Mouse (Mus musculus) midbrain, embryonic 13.5 days (tissue): ENCODE results near the gene Palld. TPM values are rescaled to one million over a fixed set of nuclear protein-coding genes. Genes with fewer than 3 reads are reported as not detected.

Experiments
- ATAC-seq: fragments of 200-750 bp; cut with Nextera tagmentation; 2 replicates; pipeline ENCODE4 v1.8.0; 2017; ENCODE audit warnings: mild to moderate bottlenecking, moderate TSS enrichment, moderate library complexity
- H3K27ac ChIP-seq: fragments of 300-500 bp; sonication (generic); 2 replicates; pipeline ENCODE4 v1.5.1; 2015; ENCODE audit warnings: inconsistent platforms, mild to moderate bottlenecking, moderate library complexity
- H3K27me3 ChIP-seq: fragments of 300-500 bp; sonication (generic); 2 replicates; pipeline ENCODE4 v1.6.1; 2015; ENCODE audit warnings: mild to moderate bottlenecking, inconsistent platforms
- H3K36me3 ChIP-seq: fragments of 300-500 bp; sonication (generic); 2 replicates; pipeline ENCODE4 v1.6.1; 2015; ENCODE audit warnings: mild to moderate bottlenecking, inconsistent platforms
- H3K4me1 ChIP-seq: fragments of 300-500 bp; sonication (generic); replicated peaks from 2 replicates; pipeline ENCODE4 v1.6.1; 2015; ENCODE audit warnings: inconsistent platforms
- H3K4me2 ChIP-seq: fragments of 300-500 bp; sonication (generic); replicated peaks from 2 replicates; pipeline ENCODE4 v1.6.1; 2015; ENCODE audit warnings: moderate library complexity, mild to moderate bottlenecking, inconsistent platforms
- H3K4me3 ChIP-seq: fragments of 300-500 bp; sonication (generic); replicated peaks from 2 replicates; pipeline ENCODE4 v1.5.1; 2015; ENCODE audit warnings: mild to moderate bottlenecking, inconsistent platforms
- H3K9ac ChIP-seq: fragments of 300-500 bp; sonication (generic); replicated peaks from 2 replicates; pipeline ENCODE4 v1.6.1; 2015; ENCODE audit warnings: mild to moderate bottlenecking, inconsistent platforms
- H3K9me3 ChIP-seq: fragments of 300-500 bp; sonication (generic); 2 replicates; pipeline ENCODE4 v1.6.1; 2016; ENCODE audit warnings: mild to moderate bottlenecking, inconsistent platforms
- WGBS: fragments of 180-500 bp; shearing (Covaris S2); methylation state at CpG from one replicate; pipeline ENCODE4 v1.1.7; 2015; 5-methylcytosine and 5-hydroxymethylcytosine counted together
- polyA plus RNA-seq: library from polyadenylated mRNA; unstranded; fragments of >200 nt; fragmentation: Nextera tagmentation; extraction: Ambion mirVana; gene quantifications from 2 replicates; pipeline ENCODE4 v1.2.1, GENCODE M21; 2015

The Palld gene
- polyA plus RNA-seq, 1 experiment from 2014 or later: 27.6 TPM

- Histone ChIP-seq H3K9me3 (no peaks in the 10 kb centered on the region), H3K36me3 (peaks cover 9% of the 10 kb centered on the region; the same call in 1 of the 2 replicates), H3K9ac (no peak overlapping the region), H3K4me3 (no peak overlapping the region), H3K27ac (no peak overlapping the region), H3K4me2 (no peak overlapping the region), H3K4me1 (peaks cover 11% of the 10 kb centered on the region; the same call in 1 of the 2 replicates), H3K27me3 (no peaks in the 10 kb centered on the region)
- ATAC-seq: no peak
- WGBS: 87% methylated on average over 16 of the region's 16 CpGs
These were observed 189.1 kb downstream of the Palld start for GRCm38 (mm10) chr8:61713195-61713990.

- no peak overlapping the region for H3K27ac ChIP-seq
- H3K9me3 ChIP-seq: no peaks in the 10 kb centered on the region
- no peak for ATAC-seq
- H3K9ac ChIP-seq: no peak overlapping the region
- no peaks in the 10 kb centered on the region for H3K27me3 ChIP-seq
- H3K4me1 ChIP-seq: peaks cover 11% of the 10 kb centered on the region; the same call in 1 of the 2 replicates
- H3K4me3 ChIP-seq: no peak overlapping the region
- H3K36me3 ChIP-seq: no peaks in the 10 kb centered on the region
- WGBS: 94% methylated on average over 2 of the region's 2 CpGs
- no peak overlapping the region for H3K4me2 ChIP-seq
These were observed 190.1 kb downstream of the Palld start for GRCm38 (mm10) chr8:61712426-61712825.

- ATAC-seq: peak; percentile 75
- Histone ChIP-seq H3K27me3 (no peaks in the 10 kb centered on the region), H3K36me3 (0 out of 2 replicates have a peak, but pooled peaks cover 3% of the 10 kb centered on the region), H3K4me3 (no peak overlapping the region), H3K4me2 (peak overlapping the region; percentile 7), H3K9ac (no peak overlapping the region), H3K27ac (peak overlapping the region; percentile 37), H3K9me3 (no peaks in the 10 kb centered on the region), H3K4me1 (peaks cover 9% of the 10 kb centered on the region; the same call in 1 of the 2 replicates)
- WGBS: 53% methylated on average over 8 of the region's 8 CpGs
These were observed 193.7 kb downstream of the Palld start for GRCm38 (mm10) chr8:61708586-61709305.

GRCm38 (mm10) chr8:61705491-61705890, 197.0 kb downstream of the Palld start:
- ATAC-seq: no peak

GRCm38 (mm10) chr8:61702122-61702521, 200.4 kb downstream of the Palld start:
- WGBS: 63% methylated on average over 8 of the region's 8 CpGs
- Histone ChIP-seq H3K4me3 (no peak overlapping the region), H3K36me3 (peaks cover 6% of the 10 kb centered on the region; the same call in 1 of the 2 replicates), H3K27ac (no peak overlapping the region), H3K4me1 (peaks cover 12% of the 10 kb centered on the region), H3K9me3 (no peaks in the 10 kb centered on the region), H3K27me3 (no peaks in the 10 kb centered on the region), H3K9ac (no peak overlapping the region), H3K4me2 (no peak overlapping the region)
- ATAC-seq: no peak

More at GRCm38 (mm10) chr8:61705491-61705890, 197.0 kb downstream of the Palld start:
- Histone ChIP-seq H3K9me3 (no peaks in the 10 kb centered on the region), H3K27me3 (no peaks in the 10 kb centered on the region), H3K27ac (no peak overlapping the region), H3K4me3 (no peak overlapping the region), H3K4me1 (peaks cover 21% of the 10 kb centered on the region), H3K4me2 (no peak overlapping the region), H3K36me3 (0 out of 2 replicates have a peak, but pooled peaks cover 3% of the 10 kb centered on the region), H3K9ac (no peak overlapping the region)
- WGBS: 86% methylated on average over 3 of the region's 3 CpGs

GRCm38 (mm10) chr8:61700932-61701681, 201.4 kb downstream of the Palld start:
- Histone ChIP-seq H3K9me3 (no peaks in the 10 kb centered on the region), H3K4me1 (peaks cover 12% of the 10 kb centered on the region), H3K9ac (no peak overlapping the region), H3K4me3 (no peak overlapping the region), H3K4me2 (no peak overlapping the region), H3K27me3 (no peaks in the 10 kb centered on the region), H3K36me3 (peaks cover 2% of the 10 kb centered on the region; the same call in 1 of the 2 replicates), H3K27ac (no peak overlapping the region)
- 84% methylated on average over 9 of the region's 9 CpGs for WGBS
- ATAC-seq: no peak

GRCm38 (mm10) chr8:61700298-61700697, 202.2 kb downstream of the Palld start:
- H3K27me3 ChIP-seq: no peaks in the 10 kb centered on the region
- no peak overlapping the region for H3K9ac ChIP-seq
- no peaks in the 10 kb centered on the region for H3K9me3 ChIP-seq
- 0 out of 2 replicates have a peak, but pooled peaks have one; percentile 40 for ATAC-seq
- 96% methylated on average over 1 of the region's 1 CpGs for WGBS
- no peak overlapping the region for H3K27ac ChIP-seq
- H3K4me1 ChIP-seq: peaks cover 12% of the 10 kb centered on the region
- H3K4me2 ChIP-seq: no peak overlapping the region
- H3K36me3 ChIP-seq: peaks cover 2% of the 10 kb centered on the region; the same call in 1 of the 2 replicates
- no peak overlapping the region for H3K4me3 ChIP-seq

- H3K36me3 ChIP-seq: peaks cover 2% of the 10 kb centered on the region; the same call in 1 of the 2 replicates
- no peaks in the 10 kb centered on the region for H3K9me3 ChIP-seq
- H3K27me3 ChIP-seq: no peaks in the 10 kb centered on the region
- H3K4me2 ChIP-seq: no peak overlapping the region
- peaks cover 12% of the 10 kb centered on the region for H3K4me1 ChIP-seq
- no peak overlapping the region for H3K27ac ChIP-seq
- no peak overlapping the region for H3K4me3 ChIP-seq
- WGBS: 78% methylated on average over 2 of the region's 2 CpGs
- ATAC-seq: no peak
- H3K9ac ChIP-seq: no peak overlapping the region
These were observed 203.5 kb downstream of the Palld start for GRCm38 (mm10) chr8:61698959-61699358.

- H3K4me2 ChIP-seq: no peak overlapping the region
- peaks cover 2% of the 10 kb centered on the region; the same call in 1 of the 2 replicates for H3K36me3 ChIP-seq
- no peak overlapping the region for H3K27ac ChIP-seq
- WGBS: 77% methylated on average over 7 of the region's 7 CpGs
- H3K9me3 ChIP-seq: no peaks in the 10 kb centered on the region
- ATAC-seq: no peak
- peaks cover 11% of the 10 kb centered on the region for H3K4me1 ChIP-seq
- no peaks in the 10 kb centered on the region for H3K27me3 ChIP-seq
- H3K9ac ChIP-seq: no peak overlapping the region
- no peak overlapping the region for H3K4me3 ChIP-seq
These were observed 204.6 kb downstream of the Palld start for GRCm38 (mm10) chr8:61697728-61698385.

- Histone ChIP-seq H3K4me2 (no peak overlapping the region), H3K36me3 (peaks cover 2% of the 10 kb centered on the region; the same call in 1 of the 2 replicates), H3K9ac (no peak overlapping the region), H3K9me3 (no peaks in the 10 kb centered on the region), H3K4me3 (no peak overlapping the region), H3K27ac (no peak overlapping the region), H3K27me3 (no peaks in the 10 kb centered on the region), H3K4me1 (peaks cover 8% of the 10 kb centered on the region)
- WGBS: 95% methylated on average over 2 of the region's 2 CpGs
- ATAC-seq: no peak
These were observed 205.5 kb downstream of the Palld start for GRCm38 (mm10) chr8:61696846-61697455.

GRCm38 (mm10) chr8:61695416-61695815, 207.1 kb downstream of the Palld start:
- ATAC-seq: no peak

More at GRCm38 (mm10) chr8:61695416-61695815, 207.1 kb downstream of the Palld start:
- Histone ChIP-seq H3K4me3 (no peak overlapping the region), H3K27me3 (no peaks in the 10 kb centered on the region), H3K4me2 (no peak overlapping the region), H3K36me3 (peaks cover 2% of the 10 kb centered on the region; the same call in 1 of the 2 replicates), H3K9ac (no peak overlapping the region), H3K27ac (no peak overlapping the region), H3K9me3 (no peaks in the 10 kb centered on the region), H3K4me1 (peaks cover 8% of the 10 kb centered on the region)
- WGBS: 75% methylated on average over 1 of the region's 1 CpGs
